Mouse (Mus musculus): Measurements from ENCODE around the gene Fat2. TPM values are rescaled to one million over a fixed set of nuclear protein-coding genes. Genes with fewer than 3 reads are reported as not detected.

Gene Fat2
- polyA plus RNA-seq, 1 experiment from 2014 or later = 0.12 TPM

GRCm38 (mm10) chr11:55239496-55239895, 96.9 kb downstream of the Fat2 start:
- no peak overlapping the region for H3K4me3 ChIP-seq (ENCODE audit: low read length)
- H3K9ac ChIP-seq (ENCODE audit: low read length) = no peak overlapping the region
- ATAC-seq (replicated peaks; ENCODE audit: extremely low read depth, insufficient read depth, low FRiP score) = no peak
- no peaks in the 10 kb centered on the region for H3K9me3 ChIP-seq (replicated peaks; ENCODE audit: control insufficient read depth, low read length)
- no peaks in the 10 kb centered on the region; the same call in 1 of the 2 replicates for H3K36me3 ChIP-seq (ENCODE audit: control insufficient read depth, insufficient read depth)
- H3K27ac ChIP-seq (ENCODE audit: low read length) = no peak overlapping the region
- no peaks in the 10 kb centered on the region for H3K4me1 ChIP-seq (ENCODE audit: control insufficient read depth, insufficient read depth, low read length)
- H3K4me2 ChIP-seq (ENCODE audit: low read depth, low read length) = no peak overlapping the region
- no peaks in the 10 kb centered on the region for H3K27me3 ChIP-seq (ENCODE audit: control insufficient read depth, insufficient read depth, low read length)
- WGBS = 61% methylated on average over 3 of the region's 3 CpGs

- no peak overlapping the region for H3K4me3 ChIP-seq (ENCODE audit: low read length)
- whole genome bisulfite sequencing = 44% methylated on average over 1 of the region's 1 CpGs
Observed at GRCm38 (mm10) chr11:55236815-55237214, 99.5 kb downstream of the Fat2 start.

GRCm38 (mm10) chr11:55234791-55235190, 101.6 kb downstream of the Fat2 start:
- H3K27ac ChIP-seq (ENCODE audit: low read length) = no peak overlapping the region
- no peaks in the 10 kb centered on the region for H3K27me3 ChIP-seq (ENCODE audit: control insufficient read depth, insufficient read depth, low read length)
- no peak overlapping the region for H3K4me2 ChIP-seq (ENCODE audit: low read depth, low read length)
- H3K9me3 ChIP-seq (replicated peaks; ENCODE audit: control insufficient read depth, low read length) = no peaks in the 10 kb centered on the region
- 70% methylated on average over 4 of the region's 4 CpGs for WGBS
- no peaks in the 10 kb centered on the region for H3K4me1 ChIP-seq (ENCODE audit: control insufficient read depth, insufficient read depth, low read length)
- no peak overlapping the region for H3K9ac ChIP-seq (ENCODE audit: low read length)
- no peak for ATAC-seq (replicated peaks; ENCODE audit: extremely low read depth, insufficient read depth, low FRiP score)
- no peak overlapping the region for H3K4me3 ChIP-seq (ENCODE audit: low read length)
- peaks cover 6% of the 10 kb centered on the region; the same call in 1 of the 2 replicates for H3K36me3 ChIP-seq (ENCODE audit: control insufficient read depth, insufficient read depth)

More at GRCm38 (mm10) chr11:55236815-55237214, 99.5 kb downstream of the Fat2 start:
- Histone ChIP-seq H3K4me2 (ENCODE audit: low read depth, low read length) (no peak overlapping the region), H3K9me3 (replicated peaks; ENCODE audit: control insufficient read depth, low read length) (no peaks in the 10 kb centered on the region), H3K4me1 (ENCODE audit: control insufficient read depth, insufficient read depth, low read length) (no peaks in the 10 kb centered on the region), H3K27me3 (ENCODE audit: control insufficient read depth, insufficient read depth, low read length) (no peaks in the 10 kb centered on the region), H3K27ac (ENCODE audit: low read length) (no peak overlapping the region), H3K36me3 (ENCODE audit: control insufficient read depth, insufficient read depth) (peaks cover 6% of the 10 kb centered on the region; the same call in 1 of the 2 replicates), H3K9ac (ENCODE audit: low read length) (no peak overlapping the region)
- no peak for ATAC-seq (replicated peaks; ENCODE audit: extremely low read depth, insufficient read depth, low FRiP score)

- Histone ChIP-seq H3K36me3 (ENCODE audit: control insufficient read depth, insufficient read depth) (peaks cover 6% of the 10 kb centered on the region; the same call in 1 of the 2 replicates), H3K4me3 (ENCODE audit: low read length) (no peak overlapping the region), H3K27me3 (ENCODE audit: control insufficient read depth, insufficient read depth, low read length) (no peaks in the 10 kb centered on the region), H3K27ac (ENCODE audit: low read length) (no peak overlapping the region), H3K9ac (ENCODE audit: low read length) (no peak overlapping the region), H3K4me1 (ENCODE audit: control insufficient read depth, insufficient read depth, low read length) (no peaks in the 10 kb centered on the region), H3K9me3 (replicated peaks; ENCODE audit: control insufficient read depth, low read length) (no peaks in the 10 kb centered on the region), H3K4me2 (ENCODE audit: low read depth, low read length) (no peak overlapping the region)
- WGBS = 81% methylated on average over 7 of the region's 7 CpGs
- ATAC-seq (replicated peaks; ENCODE audit: extremely low read depth, insufficient read depth, low FRiP score) = no peak
Observed at GRCm38 (mm10) chr11:55234288-55234687, 102.1 kb downstream of the Fat2 start.

GRCm38 (mm10) chr11:55231034-55231433, 105.3 kb downstream of the Fat2 start:
- Histone ChIP-seq H3K4me1 (ENCODE audit: control insufficient read depth, insufficient read depth, low read length) (no peaks in the 10 kb centered on the region), H3K9ac (ENCODE audit: low read length) (no peak overlapping the region), H3K4me3 (ENCODE audit: low read length) (no peak overlapping the region), H3K36me3 (ENCODE audit: control insufficient read depth, insufficient read depth) (peaks cover 8% of the 10 kb centered on the region), H3K9me3 (replicated peaks; ENCODE audit: control insufficient read depth, low read length) (no peaks in the 10 kb centered on the region), H3K27ac (ENCODE audit: low read length) (no peak overlapping the region), H3K4me2 (ENCODE audit: low read depth, low read length) (no peak overlapping the region), H3K27me3 (ENCODE audit: control insufficient read depth, insufficient read depth, low read length) (no peaks in the 10 kb centered on the region)
- 88% methylated on average over 6 of the region's 6 CpGs for WGBS
- no peak for ATAC-seq (replicated peaks; ENCODE audit: extremely low read depth, insufficient read depth, low FRiP score)

- ATAC-seq (replicated peaks; ENCODE audit: extremely low read depth, insufficient read depth, low FRiP score) = no peak
- WGBS = 84% methylated on average over 7 of the region's 7 CpGs
Observed at GRCm38 (mm10) chr11:55221306-55221705, 115.1 kb downstream of the Fat2 start.

GRCm38 (mm10) chr11:55218473-55218872, 117.9 kb downstream of the Fat2 start:
- H3K9me3 ChIP-seq (replicated peaks; ENCODE audit: control insufficient read depth, low read length) = no peaks in the 10 kb centered on the region
- H3K4me3 ChIP-seq (ENCODE audit: low read length) = no peak overlapping the region
- no peak overlapping the region for H3K9ac ChIP-seq (ENCODE audit: low read length)
- H3K27me3 ChIP-seq (ENCODE audit: control insufficient read depth, insufficient read depth, low read length) = no peaks in the 10 kb centered on the region
- H3K4me1 ChIP-seq (ENCODE audit: control insufficient read depth, insufficient read depth, low read length) = no peaks in the 10 kb centered on the region
- no peak overlapping the region for H3K4me2 ChIP-seq (ENCODE audit: low read depth, low read length)
- H3K27ac ChIP-seq (ENCODE audit: low read length) = no peak overlapping the region
- no peak for ATAC-seq (replicated peaks; ENCODE audit: extremely low read depth, insufficient read depth, low FRiP score)
- 84% methylated on average over 3 of the region's 3 CpGs for WGBS
- no peaks in the 10 kb centered on the region for H3K36me3 ChIP-seq (ENCODE audit: control insufficient read depth, insufficient read depth)

More at GRCm38 (mm10) chr11:55221306-55221705, 115.1 kb downstream of the Fat2 start:
- Histone ChIP-seq H3K36me3 (ENCODE audit: control insufficient read depth, insufficient read depth) (no peaks in the 10 kb centered on the region; the same call in 1 of the 2 replicates), H3K9ac (ENCODE audit: low read length) (no peak overlapping the region), H3K27me3 (ENCODE audit: control insufficient read depth, insufficient read depth, low read length) (no peaks in the 10 kb centered on the region), H3K4me1 (ENCODE audit: control insufficient read depth, insufficient read depth, low read length) (no peaks in the 10 kb centered on the region), H3K4me3 (ENCODE audit: low read length) (no peak overlapping the region), H3K9me3 (replicated peaks; ENCODE audit: control insufficient read depth, low read length) (no peaks in the 10 kb centered on the region), H3K4me2 (ENCODE audit: low read depth, low read length) (no peak overlapping the region), H3K27ac (ENCODE audit: low read length) (no peak overlapping the region)

GRCm38 (mm10) chr11:55217880-55218279, 118.5 kb downstream of the Fat2 start:
- no peak overlapping the region for H3K4me2 ChIP-seq (ENCODE audit: low read depth, low read length)
- H3K27me3 ChIP-seq (ENCODE audit: control insufficient read depth, insufficient read depth, low read length) = no peaks in the 10 kb centered on the region
- no peak overlapping the region for H3K27ac ChIP-seq (ENCODE audit: low read length)
- WGBS = 61% methylated on average over 7 of the region's 7 CpGs
- H3K4me1 ChIP-seq (ENCODE audit: control insufficient read depth, insufficient read depth, low read length) = no peaks in the 10 kb centered on the region
- no peaks in the 10 kb centered on the region for H3K36me3 ChIP-seq (ENCODE audit: control insufficient read depth, insufficient read depth)
- H3K9me3 ChIP-seq (replicated peaks; ENCODE audit: control insufficient read depth, low read length) = peaks cover 2% of the 10 kb centered on the region; the same call in 1 of the 2 replicates
- no peak overlapping the region for H3K4me3 ChIP-seq (ENCODE audit: low read length)
- no peak overlapping the region for H3K9ac ChIP-seq (ENCODE audit: low read length)
- ATAC-seq (replicated peaks; ENCODE audit: extremely low read depth, insufficient read depth, low FRiP score) = no peak

- H3K9me3 ChIP-seq (replicated peaks; ENCODE audit: control insufficient read depth, low read length) = peaks cover 4% of the 10 kb centered on the region; the same call in 1 of the 2 replicates
- no peak overlapping the region for H3K4me2 ChIP-seq (ENCODE audit: low read depth, low read length)
- no peaks in the 10 kb centered on the region for H3K4me1 ChIP-seq (ENCODE audit: control insufficient read depth, insufficient read depth, low read length)
- no peak overlapping the region for H3K9ac ChIP-seq (ENCODE audit: low read length)
- WGBS = 69% methylated on average over 4 of the region's 4 CpGs
- ATAC-seq (replicated peaks; ENCODE audit: extremely low read depth, insufficient read depth, low FRiP score) = no peak
- H3K36me3 ChIP-seq (ENCODE audit: control insufficient read depth, insufficient read depth) = no peaks in the 10 kb centered on the region
- H3K4me3 ChIP-seq (ENCODE audit: low read length) = no peak overlapping the region
- no peaks in the 10 kb centered on the region for H3K27me3 ChIP-seq (ENCODE audit: control insufficient read depth, insufficient read depth, low read length)
- no peak overlapping the region for H3K27ac ChIP-seq (ENCODE audit: low read length)
Observed at GRCm38 (mm10) chr11:55217418-55217817, 118.9 kb downstream of the Fat2 start.
